Mouse (Mus musculus): ENCODE measurements around the gene Maged1. TPM values are rescaled to one million over a fixed set of nuclear protein-coding genes. Genes with fewer than 3 reads are reported as not detected.
A peak's percentile ranks its signal among the peaks of the same experiment; 100 is the strongest.

Maged1 gene
- 532 and 591 TPM in 2 replicates for polyA plus RNA-seq (2014; fragmentation: Nextera tagmentation; extraction: Ambion mirVana)

GRCm38 (mm10) chrX:94541918-94542355 is at the start of gene Maged1:
Maged1 (minus strand) TSS chrX:94542143.
- DNase-seq (ENCODE audit: low spot score) (peak; percentile 89), ATAC-seq (replicated peaks; ENCODE audit: low FRiP score, low TSS enrichment, low read depth) (peak; percentile 92)
- Histone ChIP-seq H3K27me3 (replicated peaks; ENCODE audit: control insufficient read depth, insufficient read depth, low read length) (no peaks in the 10 kb centered on the region), H3K9me3 (ENCODE audit: control insufficient read depth, low read length) (no peaks in the 10 kb centered on the region), H3K27ac (ENCODE audit: low read depth) (peak within 1 kb of the TSS; percentile 86), H3K4me1 (replicated peaks; ENCODE audit: control insufficient read depth, insufficient read depth, low read length) (no peaks in the 10 kb centered on the region; the same call in 1 of the 2 replicates), H3K4me2 (ENCODE audit: low read length) (peak within 1 kb of the TSS; percentile 46), H3K36me3 (ENCODE audit: control insufficient read depth, insufficient read depth, low read length) (peaks cover 29% of the 10 kb centered on the region), H3K4me3 (ENCODE audit: low read depth, low read length) (peak within 1 kb of the TSS; percentile 48), H3K9ac (ENCODE audit: low read length) (peak within 1 kb of the TSS; percentile 81)
- 13% methylated on average over 19 of the region's 32 CpGs for WGBS

GRCm38 (mm10) chrX:94580251-94580650 is 38.3 kb upstream of the Maged1 start:
- ATAC-seq (replicated peaks; ENCODE audit: low FRiP score, low TSS enrichment, low read depth) (no peak), DNase-seq (ENCODE audit: low spot score) (no peak)
- Histone ChIP-seq H3K27ac (ENCODE audit: low read depth) (no peak overlapping the region), H3K4me2 (ENCODE audit: low read length) (no peak overlapping the region), H3K9me3 (ENCODE audit: control insufficient read depth, low read length) (no peaks in the 10 kb centered on the region), H3K4me3 (ENCODE audit: low read depth, low read length) (no peak overlapping the region), H3K27me3 (replicated peaks; ENCODE audit: control insufficient read depth, insufficient read depth, low read length) (0 out of 2 replicates have a peak, but pooled peaks cover 2% of the 10 kb centered on the region), H3K9ac (ENCODE audit: low read length) (no peak overlapping the region), H3K4me1 (replicated peaks; ENCODE audit: control insufficient read depth, insufficient read depth, low read length) (no peaks in the 10 kb centered on the region), H3K36me3 (ENCODE audit: control insufficient read depth, insufficient read depth, low read length) (no peaks in the 10 kb centered on the region)
- whole genome bisulfite sequencing: 84% methylated on average over 1 of the region's 1 CpGs

GRCm38 (mm10) chrX:94564694-94565093 is 22.8 kb upstream of the Maged1 start:
- WGBS: 59% methylated on average over 2 of the region's 2 CpGs
- no peak for DNase-seq (ENCODE audit: low spot score)

GRCm38 (mm10) chrX:94562392-94562791 is 20.4 kb upstream of the Maged1 start:
- no peak for DNase-seq (ENCODE audit: low spot score)
- 27% methylated on average over 5 of the region's 5 CpGs for WGBS

More at GRCm38 (mm10) chrX:94564694-94565093, 22.8 kb upstream of the Maged1 start:
- no peaks in the 10 kb centered on the region for H3K27me3 ChIP-seq (replicated peaks; ENCODE audit: control insufficient read depth, insufficient read depth, low read length)
- no peaks in the 10 kb centered on the region for H3K4me1 ChIP-seq (replicated peaks; ENCODE audit: control insufficient read depth, insufficient read depth, low read length)
- H3K9me3 ChIP-seq (ENCODE audit: control insufficient read depth, low read length): no peaks in the 10 kb centered on the region
- no peak for ATAC-seq (replicated peaks; ENCODE audit: low FRiP score, low TSS enrichment, low read depth)
- H3K9ac ChIP-seq (ENCODE audit: low read length): no peak overlapping the region
- no peak overlapping the region for H3K4me3 ChIP-seq (ENCODE audit: low read depth, low read length)
- H3K36me3 ChIP-seq (ENCODE audit: control insufficient read depth, insufficient read depth, low read length): no peaks in the 10 kb centered on the region
- H3K4me2 ChIP-seq (ENCODE audit: low read length): no peak overlapping the region
- H3K27ac ChIP-seq (ENCODE audit: low read depth): no peak overlapping the region

GRCm38 (mm10) chrX:94548227-94548626 is 6.3 kb upstream of the Maged1 start:
- Histone ChIP-seq H3K4me2 (ENCODE audit: low read length) (no peak overlapping the region), H3K9ac (ENCODE audit: low read length) (no peak overlapping the region), H3K9me3 (ENCODE audit: control insufficient read depth, low read length) (no peaks in the 10 kb centered on the region), H3K27me3 (replicated peaks; ENCODE audit: control insufficient read depth, insufficient read depth, low read length) (no peaks in the 10 kb centered on the region), H3K36me3 (ENCODE audit: control insufficient read depth, insufficient read depth, low read length) (no peaks in the 10 kb centered on the region), H3K27ac (ENCODE audit: low read depth) (no peak overlapping the region), H3K4me1 (replicated peaks; ENCODE audit: control insufficient read depth, insufficient read depth, low read length) (no peaks in the 10 kb centered on the region), H3K4me3 (ENCODE audit: low read depth, low read length) (no peak overlapping the region)
- DNase-seq (ENCODE audit: low spot score) (no peak), ATAC-seq (replicated peaks; ENCODE audit: low FRiP score, low TSS enrichment, low read depth) (no peak)
- WGBS: 57% methylated on average over 3 of the region's 3 CpGs

More at GRCm38 (mm10) chrX:94562392-94562791, 20.4 kb upstream of the Maged1 start:
- Histone ChIP-seq H3K4me3 (ENCODE audit: low read depth, low read length) (no peak overlapping the region), H3K4me1 (replicated peaks; ENCODE audit: control insufficient read depth, insufficient read depth, low read length) (no peaks in the 10 kb centered on the region), H3K9me3 (ENCODE audit: control insufficient read depth, low read length) (no peaks in the 10 kb centered on the region), H3K27me3 (replicated peaks; ENCODE audit: control insufficient read depth, insufficient read depth, low read length) (no peaks in the 10 kb centered on the region), H3K9ac (ENCODE audit: low read length) (no peak overlapping the region), H3K36me3 (ENCODE audit: control insufficient read depth, insufficient read depth, low read length) (no peaks in the 10 kb centered on the region), H3K4me2 (ENCODE audit: low read length) (no peak overlapping the region), H3K27ac (ENCODE audit: low read depth) (no peak overlapping the region)
- ATAC-seq (replicated peaks; ENCODE audit: low FRiP score, low TSS enrichment, low read depth): no peak

- H3K4me2 ChIP-seq (ENCODE audit: low read length): no peak overlapping the region
- H3K4me1 ChIP-seq (replicated peaks; ENCODE audit: control insufficient read depth, insufficient read depth, low read length): no peaks in the 10 kb centered on the region
- H3K36me3 ChIP-seq (ENCODE audit: control insufficient read depth, insufficient read depth, low read length): no peaks in the 10 kb centered on the region
- no peaks in the 10 kb centered on the region for H3K27me3 ChIP-seq (replicated peaks; ENCODE audit: control insufficient read depth, insufficient read depth, low read length)
- no peaks in the 10 kb centered on the region for H3K9me3 ChIP-seq (ENCODE audit: control insufficient read depth, low read length)
- no peak overlapping the region for H3K27ac ChIP-seq (ENCODE audit: low read depth)
- H3K4me3 ChIP-seq (ENCODE audit: low read depth, low read length): no peak overlapping the region
- no peak overlapping the region for H3K9ac ChIP-seq (ENCODE audit: low read length)
- ATAC-seq (replicated peaks; ENCODE audit: low FRiP score, low TSS enrichment, low read depth): no peak
- no peak for DNase-seq (ENCODE audit: low spot score)
- 81% methylated on average over 3 of the region's 3 CpGs for WGBS
Observed at GRCm38 (mm10) chrX:94545941-94546340, 4.0 kb upstream of the Maged1 start.

GRCm38 (mm10) chrX:94544923-94545322 is 3.0 kb upstream of the Maged1 start:
- no peak for DNase-seq (ENCODE audit: low spot score)

GRCm38 (mm10) chrX:94542536-94542935 is 593 bp upstream of the Maged1 start:
- no peaks in the 10 kb centered on the region; the same call in 1 of the 2 replicates for H3K4me1 ChIP-seq (replicated peaks; ENCODE audit: control insufficient read depth, insufficient read depth, low read length)
- peak overlapping the region; percentile 43 for H3K9ac ChIP-seq (ENCODE audit: low read length)
- H3K4me2 ChIP-seq (ENCODE audit: low read length): peak overlapping the region; percentile 46
- H3K9me3 ChIP-seq (ENCODE audit: control insufficient read depth, low read length): no peaks in the 10 kb centered on the region
- DNase-seq (ENCODE audit: low spot score): no peak
- H3K27me3 ChIP-seq (replicated peaks; ENCODE audit: control insufficient read depth, insufficient read depth, low read length): no peaks in the 10 kb centered on the region
- peaks cover 23% of the 10 kb centered on the region for H3K36me3 ChIP-seq (ENCODE audit: control insufficient read depth, insufficient read depth, low read length)
- 25% methylated on average over 8 of the region's 9 CpGs for WGBS
- H3K27ac ChIP-seq (ENCODE audit: low read depth): peak overlapping the region; percentile 81
- peak; percentile 3; the same call in 1 of the 2 replicates for ATAC-seq (replicated peaks; ENCODE audit: low FRiP score, low TSS enrichment, low read depth)
- H3K4me3 ChIP-seq (ENCODE audit: low read depth, low read length): peak overlapping the region; percentile 48

More at GRCm38 (mm10) chrX:94544923-94545322, 3.0 kb upstream of the Maged1 start:
- H3K4me3 ChIP-seq (ENCODE audit: low read depth, low read length): no peak overlapping the region
- no peak overlapping the region for H3K4me2 ChIP-seq (ENCODE audit: low read length)
- H3K4me1 ChIP-seq (replicated peaks; ENCODE audit: control insufficient read depth, insufficient read depth, low read length): no peaks in the 10 kb centered on the region; the same call in 1 of the 2 replicates
- no peaks in the 10 kb centered on the region for H3K9me3 ChIP-seq (ENCODE audit: control insufficient read depth, low read length)
- no peaks in the 10 kb centered on the region for H3K27me3 ChIP-seq (replicated peaks; ENCODE audit: control insufficient read depth, insufficient read depth, low read length)
- H3K36me3 ChIP-seq (ENCODE audit: control insufficient read depth, insufficient read depth, low read length): no peaks in the 10 kb centered on the region
- H3K27ac ChIP-seq (ENCODE audit: low read depth): no peak overlapping the region
- H3K9ac ChIP-seq (ENCODE audit: low read length): no peak overlapping the region
- no peak for ATAC-seq (replicated peaks; ENCODE audit: low FRiP score, low TSS enrichment, low read depth)
- 16% methylated on average over 1 of the region's 1 CpGs for WGBS

GRCm38 (mm10) chrX:94541206-94541605 is 737 bp downstream of the Maged1 start:
- DNase-seq (ENCODE audit: low spot score) (peak; percentile 59), ATAC-seq (replicated peaks; ENCODE audit: low FRiP score, low TSS enrichment, low read depth) (no peak)
- H3K4me1 ChIP-seq (replicated peaks; ENCODE audit: control insufficient read depth, insufficient read depth, low read length): no peaks in the 10 kb centered on the region; the same call in 1 of the 2 replicates
- 14% methylated on average over 25 of the region's 25 CpGs for WGBS
- H3K9me3 ChIP-seq (ENCODE audit: control insufficient read depth, low read length): no peaks in the 10 kb centered on the region
- H3K27ac ChIP-seq (ENCODE audit: low read depth): peak overlapping the region; percentile 86
- peaks cover 36% of the 10 kb centered on the region for H3K36me3 ChIP-seq (ENCODE audit: control insufficient read depth, insufficient read depth, low read length)
- H3K27me3 ChIP-seq (replicated peaks; ENCODE audit: control insufficient read depth, insufficient read depth, low read length): no peaks in the 10 kb centered on the region
- peak overlapping the region; percentile 81 for H3K9ac ChIP-seq (ENCODE audit: low read length)
- peak overlapping the region; percentile 43; the same call in 1 of the 2 replicates for H3K4me2 ChIP-seq (ENCODE audit: low read length)
- peak overlapping the region; percentile 48 for H3K4me3 ChIP-seq (ENCODE audit: low read depth, low read length)
